Mouse (Mus musculus) hindbrain, postnatal 0 days (tissue): ENCODE results near the gene Ar. TPM values are rescaled to one million over a fixed set of nuclear protein-coding genes. Genes with fewer than 3 reads are reported as not detected.

Source experiments
- ATAC-seq: fragments of 200-750 bp; cut with Nextera tagmentation; 2 replicates; pipeline ENCODE4 v1.8.0; 2017; ENCODE audit warnings: mild to moderate bottlenecking, moderate TSS enrichment, moderate library complexity
- DNase-seq: peaks from one replicate; pipeline ENCODE4 v3.0.0-alpha.2; 2015; ENCODE audit warnings: low spot score
- H3K27ac ChIP-seq: fragments of 300-500 bp; sonication (generic); 2 replicates; pipeline ENCODE4 v1.5.1; 2014; ENCODE audit warnings: mild to moderate bottlenecking
- H3K27me3 ChIP-seq: fragments of 300-500 bp; sonication (generic); 2 replicates; pipeline ENCODE4 v1.6.1; 2014; ENCODE audit warnings: low read length, mixed read lengths; ENCODE audit not compliant: insufficient read depth
- H3K36me3 ChIP-seq: fragments of 300-500 bp; sonication (generic); 2 replicates; pipeline ENCODE4 v1.6.1; 2014; ENCODE audit warnings: low read length, mixed read lengths; ENCODE audit not compliant: insufficient read depth
- H3K4me1 ChIP-seq: fragments of 300-500 bp; sonication (generic); 2 replicates; pipeline ENCODE4 v1.6.1; 2014; ENCODE audit warnings: antibody characterized with exemption, low read length, mixed read lengths; ENCODE audit not compliant: insufficient read depth
- H3K4me2 ChIP-seq: fragments of 300-500 bp; sonication (generic); 2 replicates; pipeline ENCODE4 v1.6.1; 2014; ENCODE audit warnings: low read depth, mild to moderate bottlenecking, low read length, moderate library complexity, mixed read lengths
- H3K4me3 ChIP-seq: fragments of 300-500 bp; sonication (generic); 2 replicates; pipeline ENCODE4 v1.5.1; 2014; ENCODE audit warnings: low read length
- H3K9ac ChIP-seq: fragments of 300-500 bp; sonication (generic); replicated peaks from 2 replicates; pipeline ENCODE4 v1.6.1; 2014; ENCODE audit warnings: mild to moderate bottlenecking, low read length, moderate library complexity, mixed read lengths
- H3K9me3 ChIP-seq: fragments of 300-500 bp; sonication (generic); 2 replicates; pipeline ENCODE4 v1.6.1; 2016; ENCODE audit warnings: low read length, mixed read lengths
- CTCF ChIP-seq: IDR thresholded peaks from 2 replicates; pipeline ENCODE4 v1.5.1; 2016; ENCODE audit warnings: antibody characterized with exemption, control low read depth, low read depth
- WGBS: fragments of 180-500 bp; shearing (Covaris S2); extraction: QIAGEN DNeasy Blood & Tissue Kit; methylation state at CpG from one replicate; pipeline ENCODE4 v1.1.7; 2014; 5-methylcytosine and 5-hydroxymethylcytosine counted together
- polyA plus RNA-seq: library from polyadenylated mRNA; unstranded; fragments of >200 nt; fragmentation: Nextera tagmentation; extraction: Ambion mirVana; gene quantifications from 2 replicates; pipeline ENCODE4 v1.2.1, GENCODE M21; 2015
- total RNA-seq: library from RNA; depleted of rRNA; stranded (reverse); fragments of >200 nt; gene quantifications from 2 replicates; pipeline ENCODE4 v1.2.3, GENCODE M21; 2014

Ar gene
- total and polyA plus RNA-seq, 2 experiments from 2014 or later: 0.21 to 0.37 TPM

DNA sequence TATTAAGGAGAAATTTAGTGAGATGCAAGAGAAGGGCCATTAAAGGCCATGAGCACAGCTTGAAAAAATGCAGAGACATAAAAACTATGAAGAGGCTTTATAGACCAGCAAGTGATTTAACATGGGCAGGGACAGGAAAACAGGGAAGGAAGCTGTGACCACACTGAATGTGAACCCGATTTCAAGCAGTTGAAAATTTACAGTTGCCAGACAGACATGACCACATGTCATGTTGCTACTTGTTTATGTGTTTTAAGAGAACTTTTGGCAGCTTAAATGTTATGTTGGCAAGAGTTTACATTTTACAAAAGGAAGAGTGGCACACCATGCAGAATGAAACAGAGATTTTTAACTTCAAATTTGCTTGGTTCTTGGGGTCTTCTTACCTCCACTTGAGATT is 143.2 kb downstream of the Ar start:
- TF ChIP-seq CTCF: no peak
- no peaks in the 10 kb centered on the region for H3K36me3 ChIP-seq
- H3K27me3 ChIP-seq: no peaks in the 10 kb centered on the region
- no peak overlapping the region for H3K9ac ChIP-seq
- WGBS: 49% methylated on average over 1 of the region's 1 CpGs
- H3K9me3 ChIP-seq: no peaks in the 10 kb centered on the region
- no peak overlapping the region for H3K27ac ChIP-seq
- ATAC-seq: no peak
- no peak for DNase-seq
- H3K4me1 ChIP-seq: no peaks in the 10 kb centered on the region
- no peak overlapping the region for H3K4me3 ChIP-seq
- H3K4me2 ChIP-seq: no peak overlapping the region

DNA sequence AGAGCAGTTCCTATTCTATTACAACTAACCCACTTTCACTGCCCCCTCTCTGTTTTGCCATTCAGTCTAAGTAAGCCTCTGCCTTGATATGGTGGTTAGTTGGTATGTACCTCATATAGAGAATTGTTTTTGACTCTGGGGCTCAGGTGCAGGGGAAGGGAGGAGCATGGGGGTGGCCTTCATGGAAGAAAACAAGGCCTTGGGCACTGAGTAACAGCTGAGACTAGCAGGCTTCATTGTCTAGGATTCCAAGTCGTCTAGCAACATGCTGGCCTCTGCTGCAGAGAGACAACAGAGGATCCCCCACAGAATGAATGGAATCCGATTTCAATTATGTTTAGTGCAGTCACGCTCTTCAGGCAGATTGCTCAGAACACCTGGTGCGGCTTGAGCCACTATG is 152.1 kb downstream of the Ar start:
- no peak overlapping the region for H3K27ac ChIP-seq
- WGBS: 55% methylated on average over 4 of the region's 4 CpGs
- no peaks in the 10 kb centered on the region for H3K9me3 ChIP-seq
- H3K4me2 ChIP-seq: no peak overlapping the region
- H3K4me3 ChIP-seq: no peak overlapping the region
- DNase-seq (peak; percentile 1), ATAC-seq (peak; percentile 47)
- no peaks in the 10 kb centered on the region for H3K4me1 ChIP-seq
- TF ChIP-seq CTCF: no peak
- H3K9ac ChIP-seq: no peak overlapping the region
- no peaks in the 10 kb centered on the region for H3K27me3 ChIP-seq
- no peaks in the 10 kb centered on the region for H3K36me3 ChIP-seq

DNA sequence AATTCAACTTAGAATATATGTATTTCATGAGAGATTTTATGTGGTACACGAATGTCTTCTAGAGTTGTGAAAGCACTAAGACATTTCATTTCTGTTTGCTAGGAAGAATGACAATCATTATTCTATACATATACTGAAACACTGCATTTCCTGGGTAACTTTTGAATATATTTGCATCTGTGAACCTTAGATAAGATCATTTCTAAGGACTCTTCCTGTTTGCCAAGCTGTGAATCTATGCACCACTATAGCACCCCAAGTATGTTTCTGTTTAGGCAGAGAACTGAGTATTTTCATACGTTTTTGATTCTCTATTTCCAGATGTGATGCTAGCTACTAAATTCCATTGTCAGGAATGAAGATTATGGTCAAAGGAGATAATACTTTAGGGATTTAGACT is 153.4 kb downstream of the Ar start:
- Histone ChIP-seq H3K27me3 (no peaks in the 10 kb centered on the region), H3K36me3 (no peaks in the 10 kb centered on the region), H3K27ac (no peak overlapping the region), H3K4me1 (no peaks in the 10 kb centered on the region), H3K9me3 (no peaks in the 10 kb centered on the region), H3K4me2 (no peak overlapping the region), H3K4me3 (no peak overlapping the region), H3K9ac (no peak overlapping the region)
- DNase-seq (no peak), ATAC-seq (no peak)
- no peak for TF ChIP-seq CTCF
- 61% methylated on average over 2 of the region's 2 CpGs for WGBS

DNA sequence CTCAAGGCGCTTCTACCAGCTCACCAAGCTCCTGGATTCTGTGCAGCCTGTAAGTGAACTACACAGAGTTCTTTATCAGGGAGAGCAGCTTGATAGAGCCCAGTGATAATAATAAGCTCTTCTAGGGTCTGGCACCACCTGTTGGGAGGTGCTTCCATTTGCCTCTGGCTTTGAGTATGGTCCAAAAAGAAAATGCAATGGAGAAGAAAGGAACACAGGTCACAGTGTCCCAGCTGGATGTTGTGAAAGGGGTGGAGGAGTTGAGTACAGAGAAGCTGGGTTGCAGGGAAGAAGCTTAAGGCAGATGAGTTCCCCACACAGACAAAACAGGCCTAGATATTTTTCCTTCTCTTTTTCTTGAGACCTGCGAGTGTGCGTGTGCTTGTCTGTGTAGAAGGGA is 167.4 kb downstream of the Ar start:
- DNase-seq (no peak), ATAC-seq (no peak)
- Histone ChIP-seq H3K9me3 (no peaks in the 10 kb centered on the region), H3K4me1 (no peaks in the 10 kb centered on the region), H3K36me3 (no peaks in the 10 kb centered on the region), H3K27me3 (no peaks in the 10 kb centered on the region; the same call in 1 of the 2 replicates), H3K4me3 (no peak overlapping the region), H3K9ac (no peak overlapping the region), H3K4me2 (no peak overlapping the region), H3K27ac (no peak overlapping the region)
- 97% methylated on average over 3 of the region's 3 CpGs for WGBS
- TF ChIP-seq CTCF: no peak

DNA sequence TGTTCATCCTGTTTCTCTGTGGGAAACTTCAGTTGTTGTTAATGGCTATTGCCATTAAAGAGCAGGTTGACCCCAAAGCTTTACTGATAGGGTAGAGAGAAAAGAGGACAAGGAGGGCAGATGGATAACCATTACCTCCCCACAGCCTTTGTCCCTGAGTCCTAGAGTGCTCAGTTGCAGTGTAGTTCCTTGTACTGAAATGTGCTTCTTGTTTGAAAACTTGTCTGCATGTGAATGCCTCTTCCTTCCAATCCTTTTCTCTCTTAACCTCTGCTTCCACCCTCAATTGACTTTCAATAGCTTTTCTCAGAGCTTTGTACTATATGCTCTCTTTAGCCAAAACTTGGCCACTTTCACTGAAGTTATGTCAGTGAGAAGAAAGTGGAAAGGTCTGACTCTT is 168.9 kb downstream of the Ar start:
- Histone ChIP-seq H3K9me3 (no peaks in the 10 kb centered on the region), H3K4me2 (no peak overlapping the region), H3K4me3 (no peak overlapping the region), H3K9ac (no peak overlapping the region), H3K4me1 (no peaks in the 10 kb centered on the region), H3K27ac (no peak overlapping the region), H3K36me3 (no peaks in the 10 kb centered on the region), H3K27me3 (no peaks in the 10 kb centered on the region; the same call in 1 of the 2 replicates)
- DNase-seq: no peak
- TF ChIP-seq CTCF: no peak
- no peak for ATAC-seq

DNA sequence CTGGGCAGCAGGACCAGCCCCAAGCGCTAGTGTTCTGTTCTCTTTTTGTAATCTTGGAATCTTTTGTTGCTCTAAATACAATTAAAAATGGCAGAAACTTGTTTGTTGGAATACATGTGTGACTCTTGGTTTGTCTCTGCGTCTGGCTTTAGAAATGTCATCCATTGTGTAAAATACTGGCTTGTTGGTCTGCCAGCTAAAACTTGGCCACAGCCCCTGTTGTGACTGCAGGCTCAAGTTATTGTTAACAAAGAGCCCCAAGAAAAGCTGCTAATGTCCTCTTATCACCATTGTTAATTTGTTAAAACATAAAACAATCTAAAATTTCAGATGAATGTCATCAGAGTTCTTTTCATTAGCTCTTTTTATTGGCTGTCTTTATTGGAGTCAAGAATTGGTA is 174.5 kb downstream of the Ar start:
- H3K9me3 ChIP-seq: no peaks in the 10 kb centered on the region
- H3K27me3 ChIP-seq: no peaks in the 10 kb centered on the region
- WGBS: 62% methylated on average over 2 of the region's 2 CpGs
- no peak overlapping the region for H3K9ac ChIP-seq
- no peak overlapping the region for H3K27ac ChIP-seq
- no peak for ATAC-seq
- H3K36me3 ChIP-seq: no peaks in the 10 kb centered on the region
- H3K4me2 ChIP-seq: no peak overlapping the region
- H3K4me1 ChIP-seq: no peaks in the 10 kb centered on the region
- no peak for DNase-seq
- no peak for TF ChIP-seq CTCF
- no peak overlapping the region for H3K4me3 ChIP-seq

DNA sequence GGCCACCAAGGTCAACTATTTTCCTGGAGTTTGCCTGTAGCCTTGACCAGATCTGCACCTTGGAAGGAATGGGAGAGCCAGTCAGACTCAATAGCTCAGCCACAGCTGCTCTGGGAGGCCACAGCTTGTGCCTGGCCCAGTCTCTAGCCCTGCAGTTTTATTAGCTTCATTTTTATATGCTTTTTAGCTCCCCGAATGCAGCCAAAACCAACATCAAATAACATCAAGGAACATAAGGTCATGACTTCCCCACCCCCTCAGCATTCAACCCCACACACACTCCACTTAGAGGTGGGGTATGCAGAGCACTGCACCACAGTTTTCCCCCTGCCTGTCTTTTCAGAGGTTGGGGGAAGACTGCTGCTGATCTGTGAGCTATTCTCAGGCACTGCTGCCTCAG is 198.9 kb downstream of the Ar start:
- Histone ChIP-seq H3K4me2 (no peak overlapping the region), H3K36me3 (no peaks in the 10 kb centered on the region), H3K27ac (no peak overlapping the region), H3K9ac (no peak overlapping the region), H3K9me3 (no peaks in the 10 kb centered on the region), H3K4me1 (no peaks in the 10 kb centered on the region), H3K27me3 (no peaks in the 10 kb centered on the region), H3K4me3 (no peak overlapping the region)
- TF ChIP-seq CTCF: no peak
- no peak for ATAC-seq
- WGBS: 81% methylated on average over 1 of the region's 1 CpGs
- no peak for DNase-seq

DNA sequence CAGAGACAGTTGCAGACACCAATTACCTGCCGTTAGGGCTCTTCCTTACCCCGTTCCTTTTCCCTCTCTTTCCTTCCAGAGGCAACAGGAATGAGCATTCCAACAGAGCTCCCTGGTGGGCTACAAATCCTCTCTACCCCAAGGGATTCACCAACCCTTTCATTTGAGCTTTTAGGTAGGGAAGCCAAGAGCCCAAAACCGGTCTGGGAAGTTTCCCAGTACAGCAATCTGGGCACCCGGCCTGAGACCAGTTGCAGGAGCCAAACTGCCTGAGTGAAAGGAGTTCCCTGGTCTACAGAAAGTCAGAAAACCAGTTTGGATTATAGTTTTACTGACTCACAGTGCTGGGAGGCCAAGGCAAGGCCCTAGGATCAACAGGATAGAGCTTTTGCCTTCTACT is 199.5 kb downstream of the Ar start:
- peak; percentile 7 for DNase-seq
- TF ChIP-seq CTCF: no peak
- no peak for ATAC-seq

More for the DNA sequence above, 199.5 kb downstream of the Ar start:
- Histone ChIP-seq H3K4me1 (no peaks in the 10 kb centered on the region), H3K27ac (no peak overlapping the region), H3K4me3 (no peak overlapping the region), H3K36me3 (no peaks in the 10 kb centered on the region), H3K27me3 (no peaks in the 10 kb centered on the region), H3K9me3 (no peaks in the 10 kb centered on the region), H3K4me2 (no peak overlapping the region), H3K9ac (no peak overlapping the region)
- WGBS: 47% methylated on average over 4 of the region's 4 CpGs
